Mouse (Mus musculus) CD8-positive naive resting alpha-beta T cell, adult 2 months (primary cell): ENCODE results near the gene Cand1.
A peak's percentile ranks its signal among the peaks of the same experiment; 100 is the strongest.

Experiments
- DNase-seq, 2 experiments: peaks; one replicate each; pipeline ENCODE4 v3.0.0; 2022; ENCODE audit warnings: low read depth in 2 of 2, low spot score in 2 of 2

Cand1 gene

DNA sequence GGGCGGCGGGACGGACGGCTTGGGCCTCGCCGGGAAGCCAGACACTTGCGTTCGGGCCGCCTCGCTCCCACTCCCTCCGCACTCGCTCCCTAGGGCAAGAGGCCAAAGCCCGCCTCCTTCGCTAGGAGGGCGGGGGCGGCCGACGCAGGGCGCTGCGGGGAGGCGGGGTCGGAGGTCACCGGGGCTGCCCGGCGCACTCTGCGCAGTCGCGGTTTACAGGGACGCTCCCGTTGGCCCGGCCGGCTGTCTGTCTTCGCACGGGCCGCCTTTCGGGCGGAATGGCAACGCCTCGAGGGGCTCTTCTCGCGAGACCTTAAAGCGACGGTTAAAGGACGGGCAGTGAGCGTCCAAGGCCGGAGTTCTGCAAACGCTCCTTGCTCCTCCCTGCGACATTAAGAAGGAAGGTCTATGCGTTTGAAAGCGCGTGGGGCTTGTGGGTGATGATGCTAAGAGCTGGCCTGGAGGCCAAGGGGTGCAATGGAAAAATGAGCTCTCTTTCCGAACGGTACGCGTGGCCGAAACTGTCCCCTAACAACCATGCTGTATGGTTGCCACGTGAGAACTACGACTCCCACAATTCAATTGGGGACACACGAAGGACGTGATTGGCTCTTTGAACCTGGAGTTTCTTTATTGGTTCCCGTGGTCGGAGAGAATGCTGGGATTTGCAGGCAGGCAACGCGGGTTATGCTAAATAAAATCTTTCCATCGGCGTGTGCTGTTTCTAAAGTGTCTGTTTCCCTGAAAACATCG, at the start of gene Cand1:
Gene Cand1 (minus strand): TSS at position 87 of the 753 bp plus-strand sequence.
- DNase-seq = peak; percentile 99

DNA sequence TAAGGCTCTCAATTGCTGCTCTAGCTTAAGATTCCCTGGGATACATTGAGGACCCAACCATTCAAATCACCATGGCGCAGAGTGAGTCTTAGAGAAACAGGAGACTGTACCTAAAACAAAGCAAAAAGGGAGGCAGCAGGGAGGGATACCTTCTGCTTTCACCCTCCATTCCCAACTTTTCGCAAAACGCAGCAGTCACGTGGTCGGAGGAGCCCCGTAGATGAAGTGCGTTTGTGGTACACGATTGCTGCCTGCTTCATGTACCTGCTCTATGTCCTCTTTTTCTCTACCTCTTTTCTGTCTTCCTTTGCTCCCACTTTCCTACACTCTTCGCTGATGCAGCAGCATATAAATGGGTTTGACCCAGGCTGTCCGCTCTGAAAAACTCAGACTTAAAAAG, 39.0 kb upstream of the Cand1 start:
- DNase-seq = no peak

DNA sequence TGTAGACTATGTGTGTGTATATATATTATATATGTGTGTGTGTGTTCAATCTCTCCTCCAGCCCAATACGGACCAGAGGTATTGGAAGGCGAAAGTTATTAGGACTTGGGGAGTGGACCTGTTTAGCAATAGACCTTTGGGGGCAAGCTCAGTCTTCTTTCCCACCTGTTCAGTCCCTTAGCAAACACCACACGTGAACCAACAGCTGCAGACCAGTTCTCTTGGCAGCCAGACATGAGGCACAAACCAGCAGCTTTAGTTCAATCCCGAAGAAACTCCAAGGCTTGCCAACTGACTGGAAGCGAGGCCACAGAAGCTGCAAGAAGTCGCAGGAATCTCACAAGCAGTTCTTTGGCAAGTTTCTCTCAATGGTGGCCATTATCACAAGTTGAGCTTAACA, 34.5 kb upstream of the Cand1 start:
- DNase-seq = no peak

DNA sequence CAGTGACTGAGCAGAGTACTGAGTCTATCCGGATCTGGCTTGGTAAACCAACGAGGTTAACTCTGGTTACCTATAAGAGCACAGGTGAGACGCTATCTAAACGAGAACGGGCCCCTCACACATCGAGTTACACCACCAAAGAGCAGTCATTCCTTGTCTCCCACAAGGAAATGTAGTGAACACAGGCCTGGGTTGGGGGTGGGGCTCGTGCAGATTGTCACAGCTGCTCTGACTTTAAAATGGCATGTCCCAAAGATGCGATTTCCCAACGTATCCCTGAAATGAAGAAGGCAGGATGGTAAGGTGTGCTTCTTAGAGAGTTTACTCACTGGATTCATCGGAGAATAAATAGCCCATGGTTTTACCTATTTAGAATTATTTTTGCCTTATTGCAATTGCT, 32.7 kb upstream of the Cand1 start:
- DNase-seq = no peak

DNA sequence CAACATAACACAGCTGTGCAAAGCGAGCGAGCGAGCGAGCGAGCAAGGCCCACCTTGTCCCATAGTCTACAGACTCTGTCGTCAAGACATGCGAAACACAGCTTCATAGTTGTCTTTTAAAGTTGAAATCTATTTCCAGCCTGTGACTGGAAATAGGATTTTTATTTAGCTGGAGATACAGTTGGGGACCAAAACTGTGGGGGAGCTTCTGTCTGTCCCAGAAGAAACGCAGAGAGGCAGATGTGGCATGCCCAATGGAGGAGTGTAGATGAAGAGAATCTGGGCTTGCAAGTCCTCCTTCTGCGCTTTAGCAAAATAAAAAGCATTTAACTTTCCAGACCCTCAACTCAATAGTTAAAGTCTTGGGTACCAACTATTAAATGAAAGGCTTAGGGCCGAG, 32.1 kb upstream of the Cand1 start:
- no peak for DNase-seq

DNA sequence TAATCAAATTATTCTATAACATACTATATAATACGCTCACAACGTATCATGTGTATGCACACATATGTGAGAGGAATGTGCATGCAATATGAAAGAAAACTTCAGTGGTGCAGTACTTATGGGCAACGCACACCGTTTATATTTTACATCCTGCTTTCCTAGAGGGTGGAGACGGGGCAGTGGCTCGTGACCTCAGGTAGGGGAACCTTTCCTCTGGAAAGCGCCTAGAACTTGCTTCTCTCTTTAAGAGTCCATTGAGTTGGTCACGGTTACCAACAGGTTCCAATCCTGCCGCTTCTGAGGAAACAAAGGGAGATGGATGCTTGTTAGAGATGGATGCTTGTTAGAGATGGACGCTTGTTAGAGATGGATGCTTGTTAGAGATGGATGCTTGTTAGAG, 31.2 kb upstream of the Cand1 start:
- DNase-seq = no peak

DNA sequence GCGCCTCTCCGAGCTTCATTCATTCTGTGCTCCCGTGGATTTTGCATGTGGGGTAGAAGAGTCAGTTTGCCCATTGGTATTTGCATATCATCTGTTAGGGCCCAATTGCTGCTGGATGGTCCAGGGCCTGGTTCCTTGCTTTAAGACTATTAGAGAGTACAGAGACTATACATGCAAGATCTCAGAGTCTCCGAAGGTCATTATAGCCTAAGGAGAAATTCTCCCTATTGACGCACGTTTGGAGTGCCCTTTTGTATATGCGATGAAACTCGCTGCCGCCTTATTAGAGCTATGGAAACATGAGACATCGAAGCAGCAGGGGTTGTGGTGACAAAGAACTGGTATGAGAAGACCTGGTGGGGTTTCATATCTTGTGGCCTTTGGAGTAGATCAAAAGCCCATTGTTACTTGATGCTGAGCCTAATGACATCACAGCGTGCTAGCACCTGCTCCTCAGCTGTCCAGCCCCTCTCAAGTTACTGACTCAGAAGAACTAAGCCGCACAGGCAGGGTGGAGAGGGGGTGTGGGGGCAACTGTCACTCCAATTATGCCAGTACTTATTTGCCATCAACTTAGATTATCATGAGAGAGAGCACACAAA, 30.6 kb upstream of the Cand1 start:
- no peak for DNase-seq

DNA sequence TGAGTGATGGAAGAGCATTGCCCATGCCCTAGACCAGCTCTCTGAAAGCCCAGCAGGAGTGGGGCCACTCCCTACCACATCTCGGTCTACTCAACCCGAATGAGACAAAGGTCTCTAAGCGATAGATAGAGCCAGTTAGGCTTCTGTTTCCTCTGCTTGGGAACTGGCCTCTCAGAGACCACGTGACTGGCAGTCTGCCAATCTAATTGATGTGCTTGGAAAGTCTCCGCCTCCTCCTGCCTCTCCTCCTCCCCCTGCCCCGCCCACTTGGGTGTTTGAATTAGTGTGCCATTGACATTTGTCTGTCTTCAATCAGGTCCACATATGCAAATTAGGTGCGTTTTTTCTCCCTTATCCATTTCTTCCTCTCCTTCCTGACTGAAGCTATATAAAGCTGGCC, 24.9 kb upstream of the Cand1 start:
- DNase-seq = no peak

DNA sequence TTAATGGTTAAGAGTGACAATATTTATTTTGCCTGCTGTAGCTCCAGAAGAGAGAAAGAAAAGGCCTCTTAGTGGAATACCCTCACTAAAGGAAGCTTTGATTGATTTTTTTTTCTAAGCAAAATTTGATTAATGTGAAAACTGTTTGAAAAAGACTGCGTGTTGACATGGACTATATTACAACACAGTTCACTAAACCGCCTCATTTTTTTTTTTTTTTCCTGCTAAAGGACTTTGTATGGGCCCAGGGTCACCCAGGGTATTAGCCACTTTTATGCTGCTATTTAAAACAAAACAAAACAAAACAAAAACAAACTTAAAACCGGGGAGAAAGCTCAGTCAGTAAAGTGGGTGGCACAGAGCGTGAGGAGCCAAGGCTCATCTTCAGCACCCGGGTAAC, 23.0 kb upstream of the Cand1 start:
- no peak for DNase-seq

DNA sequence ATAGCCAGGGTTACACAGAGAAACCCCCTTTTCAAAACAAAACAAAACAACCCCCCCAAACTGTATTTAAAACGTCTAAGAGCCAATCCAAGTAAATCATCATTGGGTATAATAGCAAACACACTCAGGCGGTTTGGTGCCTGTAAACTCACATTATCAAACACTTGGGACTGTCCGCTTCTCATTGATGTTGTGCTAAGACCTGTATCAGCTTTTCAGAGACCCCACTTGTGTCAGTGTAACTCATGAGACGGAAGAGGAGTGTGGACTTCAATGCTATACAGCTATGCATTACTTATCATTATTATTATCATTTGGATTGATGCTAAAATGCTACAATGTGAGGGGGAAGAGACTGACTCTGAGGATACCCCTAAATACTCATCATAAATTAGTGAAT, 18.0 kb upstream of the Cand1 start:
- DNase-seq = no peak

DNA sequence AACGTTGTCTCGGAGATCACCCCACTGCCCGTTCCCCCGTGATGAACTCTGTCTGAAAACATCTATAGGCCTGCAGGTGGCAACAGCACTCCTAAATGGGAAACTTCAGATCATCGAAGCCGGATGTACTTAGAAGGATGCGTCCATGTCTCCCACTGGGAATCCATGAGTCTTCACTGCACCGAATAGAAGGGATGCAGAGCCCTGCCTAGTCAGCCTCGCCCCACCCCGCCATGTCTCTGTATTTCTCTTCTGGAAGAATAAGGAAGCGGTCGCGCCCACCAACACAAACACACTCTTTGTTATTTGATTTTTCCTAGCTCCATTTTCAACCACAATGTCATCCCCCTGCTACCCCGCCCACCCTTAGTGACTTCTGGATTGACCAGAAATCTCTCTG, 4.3 kb upstream of the Cand1 start:
- DNase-seq = no peak

DNA sequence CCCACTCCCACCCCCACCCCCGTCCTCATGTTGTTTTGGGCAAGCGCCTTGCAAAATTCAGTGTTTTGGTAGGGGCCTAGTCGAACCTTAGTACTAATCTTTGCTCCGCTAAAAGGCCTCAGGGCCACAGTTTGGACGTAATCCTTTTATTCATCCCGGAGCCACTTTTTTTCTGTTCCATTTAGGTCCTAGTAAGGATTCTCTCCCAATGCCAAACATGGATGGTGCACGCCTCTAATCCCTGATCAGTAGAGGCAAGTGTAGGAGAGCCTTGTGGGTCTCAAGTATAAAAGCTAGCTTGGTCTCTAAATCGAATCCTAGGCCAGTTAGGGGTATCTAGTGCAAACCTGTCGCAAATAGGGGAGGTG, 851 bp upstream of the Cand1 start:
- no peak for DNase-seq

DNA sequence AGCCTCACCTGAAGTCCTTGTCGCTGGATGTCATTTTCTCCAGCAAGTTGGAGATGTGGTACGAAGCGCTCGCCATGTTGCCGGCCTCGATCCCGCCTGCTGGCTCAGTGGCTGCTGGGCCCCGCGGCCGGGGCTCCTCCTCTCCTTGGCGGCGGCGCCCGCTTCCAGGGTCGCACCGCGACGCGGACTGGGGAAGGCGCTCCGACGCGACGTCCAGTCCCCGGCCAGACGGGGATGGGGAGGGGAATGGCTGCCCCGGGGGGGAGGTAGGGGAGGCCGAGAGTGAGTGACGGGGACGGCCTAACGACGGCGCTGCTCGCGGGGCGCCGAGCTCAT, 254 bp downstream of the Cand1 start:
- no peak for DNase-seq

DNA sequence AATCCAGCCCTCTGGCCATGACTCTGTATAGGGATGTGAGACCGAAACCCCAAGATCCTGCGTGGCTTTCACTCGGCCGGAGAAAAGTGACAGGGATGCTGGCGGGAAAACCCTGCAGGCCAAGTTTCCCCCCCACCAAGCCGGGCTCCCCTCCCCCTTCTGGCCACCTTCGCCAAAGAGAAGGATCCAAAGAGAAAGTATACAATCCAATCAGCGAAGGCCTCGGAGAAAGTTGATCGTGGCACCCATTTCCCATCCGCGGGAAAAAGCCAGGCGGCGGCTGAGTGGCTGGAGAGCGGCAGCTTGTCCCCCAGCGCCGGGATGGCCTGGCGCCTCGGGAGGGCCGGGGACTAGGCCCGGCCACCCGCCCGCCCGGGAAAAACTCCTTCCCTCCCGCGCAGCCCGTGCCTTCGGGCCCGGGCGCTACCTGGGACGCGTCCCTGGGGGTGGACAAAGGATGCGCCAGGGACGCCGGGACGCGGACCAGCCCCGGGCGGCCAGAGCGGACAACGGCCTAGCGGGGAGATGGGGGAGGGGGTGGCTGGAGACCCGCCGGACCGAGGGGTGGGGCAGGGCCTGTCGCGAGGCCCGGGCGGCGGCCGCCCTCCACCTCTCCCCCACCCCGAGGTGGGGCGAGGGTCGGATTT, 747 bp downstream of the Cand1 start:
- no peak for DNase-seq

DNA sequence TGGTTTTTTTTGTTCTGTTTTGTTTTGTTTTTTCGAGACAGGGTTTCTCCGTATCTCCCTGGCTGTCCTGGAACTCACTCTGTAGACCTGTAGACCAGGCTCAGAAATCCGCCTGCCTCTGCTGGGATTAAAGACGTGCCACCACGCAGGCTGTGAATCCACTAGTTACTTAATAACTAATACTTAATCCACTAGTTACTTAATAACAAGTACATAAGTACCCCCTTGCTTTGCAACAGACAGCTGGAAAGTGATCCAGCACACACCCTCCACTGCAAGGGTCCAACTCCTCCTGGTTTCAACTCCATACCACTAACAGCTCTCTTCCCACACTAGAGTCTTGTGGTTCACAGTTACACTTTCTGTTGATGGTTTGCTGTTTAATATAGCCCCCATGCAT, 8.3 kb downstream of the Cand1 start:
- DNase-seq = no peak

DNA sequence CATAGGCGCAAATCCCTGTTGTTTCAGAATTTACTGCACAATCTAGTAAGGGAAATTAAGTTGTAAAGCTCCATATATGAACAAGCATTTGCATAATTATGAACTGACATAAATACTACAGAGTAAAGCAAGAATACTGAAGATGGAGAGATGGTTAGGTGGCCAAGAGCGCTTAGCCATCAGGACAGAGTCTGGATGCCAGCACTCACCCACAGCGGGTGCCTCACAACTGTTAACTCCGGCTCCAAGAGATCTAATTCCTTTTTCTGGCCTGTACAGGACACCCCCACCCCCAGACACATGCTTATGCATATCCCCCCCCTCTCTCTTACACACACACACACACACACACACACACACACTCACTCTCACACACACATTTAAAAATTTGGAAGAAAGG, 9.2 kb downstream of the Cand1 start:
- DNase-seq = no peak

DNA sequence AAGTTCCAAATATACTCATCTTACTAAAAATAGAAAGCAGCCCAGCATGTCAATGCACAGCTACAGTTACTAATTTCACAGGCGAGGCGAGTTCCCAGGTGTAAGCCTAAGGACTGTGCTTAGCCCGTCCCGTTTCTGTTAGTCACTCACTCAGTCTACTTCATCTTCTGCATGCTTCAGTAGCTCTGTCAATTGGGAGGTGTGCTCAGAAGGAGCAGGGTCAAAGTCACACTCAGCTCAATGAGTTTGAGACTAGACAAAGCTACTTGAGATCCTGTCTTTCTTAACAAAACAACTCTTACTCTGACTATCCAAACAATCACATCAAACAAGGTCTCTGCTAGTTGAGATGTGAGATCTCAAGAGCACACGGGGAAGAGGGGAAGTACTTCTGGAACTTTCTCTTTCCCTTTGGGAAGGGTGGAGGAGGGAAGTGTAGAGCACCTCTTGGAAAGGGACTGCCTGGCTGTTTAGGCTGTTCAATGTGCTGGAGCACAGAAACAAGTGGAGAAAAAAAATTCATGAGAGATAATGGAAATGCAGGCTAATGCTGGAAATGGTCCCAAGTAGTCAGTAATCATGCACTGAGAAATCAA, 9.7 kb downstream of the Cand1 start:
- DNase-seq = no peak

DNA sequence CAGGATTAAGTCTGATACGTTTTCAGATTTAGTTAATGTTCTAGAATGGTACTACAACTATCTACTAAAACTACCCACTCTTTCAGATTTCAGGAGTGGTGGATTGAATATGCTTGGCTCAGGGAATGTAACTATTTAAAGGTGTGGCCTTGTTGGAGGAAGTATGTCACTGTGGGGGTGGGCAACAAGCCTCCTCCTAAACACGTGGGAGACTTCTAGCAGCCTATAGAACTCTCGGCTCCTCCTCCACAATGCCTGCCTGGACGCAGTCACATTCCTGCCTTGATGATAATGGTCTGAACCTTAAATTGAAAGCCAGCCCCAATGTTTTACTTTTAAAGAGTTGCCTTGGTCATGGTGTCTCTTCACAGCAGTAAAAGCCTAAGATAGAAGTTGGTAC, 16.2 kb downstream of the Cand1 start:
- no peak for DNase-seq

DNA sequence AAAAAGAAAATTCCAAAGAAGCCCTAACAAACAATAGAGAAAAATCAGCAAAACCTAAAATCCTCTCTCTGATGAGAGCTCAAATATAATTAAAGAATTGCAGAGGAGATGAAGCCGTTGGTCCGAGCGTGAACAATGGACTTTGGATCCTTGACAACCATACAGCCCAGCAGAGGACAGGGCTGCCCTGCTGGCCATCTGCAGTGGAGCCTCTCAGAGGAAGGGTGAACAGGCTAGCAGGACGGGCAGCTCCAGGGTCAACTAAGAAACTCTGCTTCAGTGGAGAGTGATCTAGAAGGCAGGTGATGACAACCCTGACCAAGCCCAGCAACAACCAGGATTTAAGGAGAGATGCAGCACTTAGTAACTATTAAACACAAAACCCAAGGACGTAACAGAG, 18.2 kb downstream of the Cand1 start:
- no peak for DNase-seq

DNA sequence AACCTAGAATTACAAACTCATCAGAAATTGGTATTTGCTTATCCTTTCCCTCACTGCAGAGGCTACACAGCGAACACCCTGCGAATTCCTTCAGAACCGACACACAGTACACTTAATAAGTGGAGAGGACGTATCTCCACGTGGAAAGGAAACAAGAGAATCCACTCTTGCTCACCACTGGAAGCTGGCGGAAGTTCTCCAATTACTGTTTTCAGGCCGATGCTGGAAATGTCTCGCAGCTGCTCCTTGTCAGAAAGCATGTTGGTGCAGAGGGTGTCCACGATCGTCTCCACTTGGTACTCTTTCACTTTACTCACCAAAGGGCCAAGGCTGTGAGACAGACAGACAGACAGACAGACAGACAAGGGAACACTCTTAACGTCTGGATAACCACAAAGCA, 20.4 kb downstream of the Cand1 start:
- DNase-seq = no peak

DNA sequence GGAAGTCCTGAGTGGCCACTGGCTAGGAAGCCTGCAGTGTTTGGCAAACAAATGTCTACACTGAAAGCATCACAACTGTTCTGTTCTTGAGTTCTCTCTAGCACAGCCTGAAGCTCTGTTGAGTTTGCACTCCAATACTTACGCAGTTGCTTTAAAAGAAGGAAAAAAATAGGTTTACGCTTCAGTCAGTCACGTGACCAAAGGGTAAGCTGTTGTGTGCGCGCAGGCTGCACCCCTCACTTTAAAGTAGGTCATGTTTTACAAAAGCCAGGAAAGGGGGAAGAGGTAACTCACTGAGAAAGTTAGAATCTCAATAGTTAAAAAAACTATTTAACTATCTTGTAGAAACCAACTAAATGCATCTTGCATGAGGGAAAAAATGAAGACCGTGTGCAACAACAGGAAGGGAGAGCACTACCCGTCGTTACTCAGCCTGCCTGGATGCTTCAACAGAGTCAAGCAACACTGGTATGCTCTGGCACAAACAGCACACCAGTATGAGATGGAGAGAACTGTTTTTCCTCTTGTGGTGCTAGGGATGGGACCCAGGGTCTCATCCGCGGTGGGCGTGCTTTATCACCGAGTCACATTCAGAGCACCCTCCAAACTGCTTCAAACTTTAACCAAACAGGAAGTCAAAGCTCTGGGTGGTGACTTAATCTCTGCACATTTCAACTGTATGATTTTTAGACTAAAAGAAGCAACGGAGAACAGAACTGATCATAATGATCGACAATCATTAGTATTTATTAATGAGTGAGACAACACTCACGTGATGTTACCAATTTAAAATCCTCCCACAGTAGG, 21.4 kb downstream of the Cand1 start:
- DNase-seq = peak in 1 of 2 experiments; percentile 26

DNA sequence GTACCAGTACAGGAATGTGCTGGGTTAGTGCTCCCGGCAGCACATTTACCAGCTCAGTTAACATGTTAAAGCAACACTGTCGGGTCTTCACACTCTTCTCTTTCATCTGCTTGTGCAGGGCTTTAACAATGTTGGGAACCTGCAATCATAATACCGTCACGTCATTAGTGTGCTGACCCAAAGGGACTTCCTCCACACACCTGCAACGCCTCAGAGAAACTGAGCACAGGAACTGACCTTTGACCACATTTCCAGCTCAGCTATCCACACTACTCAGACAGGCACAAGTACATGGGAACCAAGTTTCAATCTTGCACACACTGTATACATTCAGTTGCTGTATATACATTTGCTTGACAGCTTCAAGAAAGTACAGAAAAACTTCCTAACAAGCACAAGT, 27.4 kb downstream of the Cand1 start:
- no peak for DNase-seq
